Mouse (Mus musculus): ENCODE results near the gene Ugt3a1.
"Not testable (repeated sequence)": the region's sequence is repeated elsewhere in the genome, so short reads cannot be mapped to it uniquely, and the experiment has no call there.

GRCm38 (mm10) chr15:9230917-9231316, 45.8 kb upstream of the Ugt3a1 start:
- TF ChIP-seq ZNF384 (IDR thresholded peaks at IDR 0.05; ENCODE audit: low read depth, low read length); EP300 (IDR thresholded peaks at IDR 0.05; ENCODE audit: low read depth in 1 of 2, low read length in 2 of 2); POLR2A (IDR thresholded peaks at IDR 0.05; ENCODE audit: control insufficient read depth in 1 of 2, insufficient read depth in 1 of 2, low read depth in 1 of 2, low read length in 2 of 2, poor library complexity in 1 of 2); ZC3H11A (IDR thresholded peaks at IDR 0.05; ENCODE audit: low read depth, low read length); CTCF (IDR thresholded peaks at IDR 0.05 in 2 of 3, conservative IDR thresholded peaks at IDR 0.05 in 1 of 3; ENCODE audit: control insufficient read depth in 1 of 3, insufficient read depth in 1 of 3, low read depth in 2 of 3, low read length in 3 of 3, poor library complexity in 1 of 3, severe bottlenecking in 1 of 3): not testable (repeated sequence)

All from MEL (cell line).